Mouse (Mus musculus): Measurements from ENCODE around the gene Camsap2.
A peak's percentile ranks its signal among the peaks of the same experiment; 100 is the strongest.

Gene Camsap2

GRCm38 (mm10) chr1:136345454-136346372, at the start of gene Camsap2:
Gene Camsap2 (minus strand): TSS chr1:136346104.
- DNase-seq (ENCODE audit: low spot score) = peak; percentile 95

GRCm38 (mm10) chr1:136395073-136395472, 49.2 kb upstream of the Camsap2 start:
- no peak for DNase-seq (ENCODE audit: low spot score)

- no peak for DNase-seq (ENCODE audit: low spot score)
Observed at GRCm38 (mm10) chr1:136394506-136394905, 48.6 kb upstream of the Camsap2 start.

GRCm38 (mm10) chr1:136386914-136387313, 41.0 kb upstream of the Camsap2 start:
- DNase-seq (ENCODE audit: low spot score) = no peak

GRCm38 (mm10) chr1:136381583-136381982, 35.7 kb upstream of the Camsap2 start:
- no peak for DNase-seq (ENCODE audit: low spot score)

GRCm38 (mm10) chr1:136381169-136381568, 35.3 kb upstream of the Camsap2 start:
- no peak for DNase-seq (ENCODE audit: low spot score)

- DNase-seq (ENCODE audit: low spot score) = no peak
Observed at GRCm38 (mm10) chr1:136380606-136381005, 34.7 kb upstream of the Camsap2 start.

- DNase-seq (ENCODE audit: low spot score) = no peak
Observed at GRCm38 (mm10) chr1:136380161-136380560, 34.3 kb upstream of the Camsap2 start.

- DNase-seq (ENCODE audit: low spot score) = no peak
Observed at GRCm38 (mm10) chr1:136379261-136379660, 33.4 kb upstream of the Camsap2 start.

GRCm38 (mm10) chr1:136365986-136366385, 20.1 kb upstream of the Camsap2 start:
- no peak for DNase-seq (ENCODE audit: low spot score)

GRCm38 (mm10) chr1:136364711-136365110, 18.8 kb upstream of the Camsap2 start:
- peak; percentile 76 for DNase-seq (ENCODE audit: low spot score)

- DNase-seq (ENCODE audit: low spot score) = no peak
Observed at GRCm38 (mm10) chr1:136363035-136363434, 17.1 kb upstream of the Camsap2 start.

GRCm38 (mm10) chr1:136362567-136362966, 16.7 kb upstream of the Camsap2 start:
- DNase-seq (ENCODE audit: low spot score) = no peak

- DNase-seq (ENCODE audit: low spot score) = no peak
Observed at GRCm38 (mm10) chr1:136361373-136361772, 15.5 kb upstream of the Camsap2 start.

GRCm38 (mm10) chr1:136360909-136361308, 15.0 kb upstream of the Camsap2 start:
- no peak for DNase-seq (ENCODE audit: low spot score)

- DNase-seq (ENCODE audit: low spot score) = no peak
Observed at GRCm38 (mm10) chr1:136358841-136359360, 13.0 kb upstream of the Camsap2 start.

- peak; percentile 17 for DNase-seq (ENCODE audit: low spot score)
Observed at GRCm38 (mm10) chr1:136355651-136356050, 9.7 kb upstream of the Camsap2 start.

- DNase-seq (ENCODE audit: low spot score) = no peak
Observed at GRCm38 (mm10) chr1:136350699-136351200, 4.8 kb upstream of the Camsap2 start.

- no peak for DNase-seq (ENCODE audit: low spot score)
Observed at GRCm38 (mm10) chr1:136348137-136348536, 2.2 kb upstream of the Camsap2 start.

GRCm38 (mm10) chr1:136347140-136347539, 1.2 kb upstream of the Camsap2 start:
- DNase-seq (ENCODE audit: low spot score) = no peak

- DNase-seq (ENCODE audit: low spot score) = no peak
Observed at GRCm38 (mm10) chr1:136346373-136347035, 600 bp upstream of the Camsap2 start.

- no peak for DNase-seq (ENCODE audit: low spot score)
Observed at GRCm38 (mm10) chr1:136344768-136345453, 993 bp downstream of the Camsap2 start.

All from urinary bladder, postnatal 14 days (tissue).